Mouse (Mus musculus) gastrocnemius, postnatal 10 days (tissue): ENCODE data around the gene Kcnip4. TPM values are rescaled to one million over a fixed set of nuclear protein-coding genes. Genes with fewer than 3 reads are reported as not detected.

Experiments used
- DNase-seq: peaks from one replicate; pipeline ENCODE4 v3.0.0; 2021; ENCODE audit warnings: mixed read lengths
- total RNA-seq, 2 experiments: library from RNA; stranded (reverse); gene quantifications; 2 replicates each; pipeline ENCODE4 v1.2.3; 2021

Kcnip4 gene
- total RNA-seq, 2 experiments from 2014 or later, result 0.56 to 0.75 TPM

DNA sequence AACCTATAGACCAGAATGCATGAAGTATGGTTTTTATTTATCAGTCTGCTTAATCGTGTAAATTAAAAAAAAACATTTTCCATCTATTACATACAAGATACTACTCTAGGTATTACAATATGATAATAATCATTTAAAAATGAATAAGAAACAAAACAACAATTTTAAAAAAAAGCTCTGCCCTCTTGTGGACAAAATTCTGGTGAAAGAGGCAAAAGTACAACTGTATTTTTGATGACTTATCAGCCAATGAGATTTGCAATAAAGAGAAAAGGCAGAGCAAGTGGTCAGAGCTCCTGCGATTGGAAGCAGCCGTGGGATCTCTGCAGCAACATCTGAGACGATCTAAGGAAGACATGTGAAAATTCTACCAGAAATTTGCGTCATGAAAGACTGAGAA lies 172.6 kb downstream of the Kcnip4 start:
- DNase-seq, result no peak

DNA sequence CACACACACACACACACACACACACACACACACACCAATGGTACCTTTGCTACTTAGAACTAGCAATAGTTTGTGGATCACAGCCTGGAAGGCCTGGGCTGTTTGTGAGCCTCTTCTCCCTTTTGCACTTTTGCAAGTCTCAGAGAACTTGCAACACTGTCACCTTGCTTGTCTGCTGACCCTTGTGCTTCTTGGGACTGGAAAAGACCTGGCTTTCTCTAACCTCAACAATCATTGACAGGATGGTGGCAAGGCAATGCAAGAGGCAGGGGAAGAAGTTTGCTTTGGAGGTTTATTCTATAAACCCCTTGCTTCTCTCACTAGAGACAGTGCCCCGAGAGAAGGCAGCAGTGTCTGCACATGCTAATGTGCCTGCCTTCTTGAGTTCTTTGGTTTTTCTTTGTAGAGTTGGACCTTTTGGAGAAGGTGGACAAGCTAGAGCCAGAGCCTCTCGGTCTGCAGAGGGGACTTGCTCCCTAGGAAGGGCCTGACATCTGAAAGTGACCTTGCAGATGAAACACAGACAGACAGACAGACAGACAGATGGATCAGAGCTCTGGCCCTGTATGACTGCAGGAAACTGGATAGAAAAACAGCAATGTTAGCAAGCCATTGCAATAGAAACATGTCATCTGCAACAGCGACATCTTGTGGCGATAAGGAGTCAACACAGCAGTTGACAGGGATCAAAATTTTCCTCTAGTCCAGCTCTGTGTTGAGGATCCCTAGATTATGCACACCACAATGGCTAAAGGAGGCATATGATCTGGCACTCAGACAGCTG lies 174.4 kb downstream of the Kcnip4 start:
- peak; percentile 13 for DNase-seq

DNA sequence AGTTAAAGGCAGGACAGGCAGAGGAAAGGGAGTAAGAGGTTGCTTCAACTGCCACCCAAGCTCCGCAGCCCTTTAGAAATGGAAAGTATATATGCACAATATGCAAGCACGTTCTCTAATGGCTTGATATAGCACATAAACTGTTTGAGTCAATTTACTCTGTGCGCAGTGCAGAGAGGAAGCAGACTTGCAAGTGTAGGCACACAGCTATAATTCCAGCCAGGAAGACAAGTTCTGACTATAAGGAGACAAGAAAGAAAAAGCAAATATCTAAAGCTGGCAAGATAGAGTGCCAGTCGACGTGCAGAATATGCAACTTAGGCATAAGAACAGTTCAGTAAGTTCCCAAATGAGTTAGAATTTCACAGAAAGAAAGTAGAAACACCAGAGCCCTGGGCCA lies 175.2 kb downstream of the Kcnip4 start:
- no peak for DNase-seq

DNA sequence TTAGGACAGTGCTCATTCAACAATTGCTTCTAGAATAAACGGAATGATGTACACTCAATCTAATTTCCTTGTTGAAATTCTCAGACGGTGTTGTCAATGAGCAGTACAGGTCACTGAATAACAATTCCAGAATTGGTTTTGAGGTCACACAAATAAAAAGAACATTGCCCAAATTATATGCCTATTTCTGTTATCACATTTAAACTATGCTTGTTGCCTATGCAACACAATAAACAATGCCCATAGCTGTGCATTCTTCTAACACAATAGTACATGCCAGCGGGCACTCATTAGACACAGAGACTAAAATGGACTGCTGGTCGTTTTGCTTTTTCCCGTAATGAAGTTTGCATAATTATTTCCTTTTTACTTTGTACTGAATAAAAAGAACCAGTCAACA lies 176.2 kb downstream of the Kcnip4 start:
- no peak for DNase-seq

DNA sequence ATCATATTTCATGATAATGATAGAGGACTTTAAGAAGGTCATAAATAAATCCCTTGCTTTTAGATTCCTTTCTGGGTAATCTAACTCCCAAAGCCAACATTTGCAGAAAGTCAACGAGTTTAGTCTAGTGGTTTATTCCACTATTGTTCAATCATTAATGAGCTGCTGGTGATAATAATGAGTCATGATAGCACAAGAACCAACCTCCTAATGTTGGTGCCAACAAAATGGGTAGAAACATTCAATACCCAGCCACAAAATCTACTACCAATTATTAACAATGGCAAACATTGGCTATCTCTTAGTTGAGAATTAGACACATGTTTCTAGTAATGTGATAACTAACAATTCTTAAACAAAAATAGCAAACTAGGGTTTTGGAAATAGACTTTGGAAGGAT lies 180.1 kb downstream of the Kcnip4 start:
- no peak for DNase-seq

DNA sequence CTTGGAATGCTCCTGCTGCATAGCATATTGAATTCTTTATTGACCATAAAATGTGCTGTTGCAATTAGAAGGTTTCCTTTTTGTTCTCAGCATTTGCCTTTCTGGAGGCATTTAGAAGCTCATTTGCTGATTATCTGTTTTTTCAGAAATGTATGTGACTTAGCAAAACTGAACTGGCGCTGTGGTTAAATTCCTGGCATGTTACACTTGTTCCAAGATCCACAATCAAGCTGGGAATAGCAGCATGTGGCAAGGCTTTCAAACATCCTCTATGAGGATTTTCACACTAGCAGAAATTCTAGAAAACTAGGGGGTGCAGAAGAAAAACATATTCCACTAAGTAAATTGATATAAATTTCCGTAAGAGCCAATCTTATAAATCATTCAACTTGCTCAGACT lies 187.5 kb downstream of the Kcnip4 start:
- DNase-seq, result no peak

DNA sequence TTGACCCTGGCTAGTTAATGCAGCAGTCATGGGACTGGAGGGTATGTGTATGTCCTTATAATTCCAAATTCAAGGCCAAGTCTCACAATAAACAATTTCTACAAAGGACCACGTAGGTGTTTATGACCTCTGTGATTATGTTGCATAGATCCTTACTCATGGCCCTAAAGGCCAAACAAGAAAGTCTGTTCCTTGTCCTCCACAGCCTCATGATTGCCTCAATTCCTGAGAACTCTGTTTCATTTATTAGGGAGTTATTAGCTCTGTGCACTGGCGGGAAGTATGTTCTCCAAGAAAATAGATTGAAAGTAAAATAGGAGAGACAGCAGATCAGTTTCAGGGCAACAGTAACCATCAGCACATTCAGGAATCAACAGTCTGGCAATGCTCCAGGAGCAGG lies 191.6 kb downstream of the Kcnip4 start:
- DNase-seq, result no peak

DNA sequence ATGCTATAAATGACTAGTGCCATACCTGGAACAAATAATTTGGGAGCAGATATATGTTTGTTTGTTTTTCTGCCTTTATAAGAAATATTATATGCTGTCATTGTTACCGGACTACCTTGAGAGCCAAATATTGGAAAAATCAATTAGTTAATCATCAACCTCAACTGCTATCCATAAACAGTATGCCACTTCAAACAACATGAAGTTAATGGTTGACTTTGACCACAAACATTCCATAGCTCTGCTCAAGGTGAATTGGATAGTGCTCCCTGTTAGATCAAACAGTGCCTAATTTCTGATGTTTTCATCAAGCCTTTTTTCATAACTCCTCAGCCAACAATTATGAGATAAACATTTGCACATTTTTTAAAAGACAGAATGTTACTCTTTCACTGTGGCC lies 195.7 kb downstream of the Kcnip4 start:
- no peak for DNase-seq

DNA sequence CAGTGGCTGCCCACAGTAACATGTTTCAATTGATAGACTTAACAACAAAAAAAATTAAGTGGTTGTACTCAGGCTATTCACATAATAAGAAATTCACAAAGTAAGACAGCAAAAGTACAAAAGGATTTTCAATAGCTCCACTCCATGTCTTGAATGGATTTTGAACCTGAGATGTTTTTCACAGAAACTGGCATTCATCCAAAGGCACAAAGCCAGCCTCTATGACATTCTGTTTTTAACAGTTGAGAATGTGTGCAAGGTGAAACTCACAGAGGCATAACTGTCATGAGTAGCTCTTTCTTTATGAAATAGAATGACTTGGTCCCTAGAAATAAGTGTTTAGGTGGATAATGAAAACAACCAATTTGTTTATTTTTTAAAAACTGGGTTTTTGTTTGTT lies 206.0 kb downstream of the Kcnip4 start:
- DNase-seq, result no peak

DNA sequence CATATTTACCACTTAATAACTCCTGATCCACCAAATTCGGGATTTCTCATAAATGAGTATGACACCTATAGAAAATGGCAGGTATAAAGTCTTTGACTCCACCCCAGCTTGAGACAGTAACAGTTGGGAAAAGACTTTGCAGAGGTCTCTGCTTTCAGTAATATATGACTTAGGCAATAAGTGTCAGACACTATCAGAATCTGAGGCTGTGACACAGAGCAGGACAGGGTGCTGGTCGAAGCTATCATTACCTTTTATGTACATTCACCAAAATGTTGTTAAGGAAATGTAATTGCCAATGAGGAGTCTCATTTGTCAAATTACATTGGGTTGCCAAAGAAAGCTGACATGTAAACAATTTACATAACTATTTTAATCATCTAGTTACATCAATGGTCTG lies 206.8 kb downstream of the Kcnip4 start:
- DNase-seq, result no peak

DNA sequence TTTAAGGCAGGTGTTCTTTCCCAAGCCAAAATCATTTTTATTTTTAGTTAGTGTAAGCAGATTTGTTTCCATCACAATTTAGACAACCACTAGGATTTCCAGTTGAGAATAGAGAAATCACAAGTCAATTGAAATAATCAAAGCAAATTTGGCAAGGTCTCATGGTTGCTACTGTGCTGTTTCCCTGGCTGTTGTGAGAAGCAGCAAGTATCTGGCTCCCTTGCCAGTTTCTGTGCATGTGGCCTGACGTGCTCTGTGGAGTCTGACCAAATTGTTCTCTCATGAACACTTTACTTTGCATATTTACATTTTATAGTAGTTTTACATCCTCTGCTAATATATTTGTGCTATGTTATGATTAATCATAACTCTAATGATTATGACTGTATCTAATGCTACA lies 217.9 kb downstream of the Kcnip4 start:
- DNase-seq, result no peak

DNA sequence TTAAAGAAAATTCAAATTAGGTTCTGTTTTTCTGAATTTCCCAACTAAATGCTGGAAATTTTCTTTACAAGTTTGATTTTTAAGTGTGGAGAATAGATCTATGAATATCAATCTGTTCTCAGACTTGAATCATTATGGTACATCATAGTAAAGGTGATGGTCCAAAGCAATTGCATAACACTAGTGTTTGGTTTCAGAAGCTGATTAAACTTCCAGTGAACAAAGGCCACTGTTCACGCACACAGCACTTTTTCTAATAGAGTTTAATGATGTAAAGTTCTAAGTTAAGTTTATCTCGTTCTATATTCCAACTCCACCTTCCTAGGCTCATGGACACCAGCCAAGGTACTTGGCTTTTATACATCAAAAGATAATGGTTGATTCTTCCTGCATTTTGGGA lies 219.4 kb downstream of the Kcnip4 start:
- DNase-seq, result no peak

DNA sequence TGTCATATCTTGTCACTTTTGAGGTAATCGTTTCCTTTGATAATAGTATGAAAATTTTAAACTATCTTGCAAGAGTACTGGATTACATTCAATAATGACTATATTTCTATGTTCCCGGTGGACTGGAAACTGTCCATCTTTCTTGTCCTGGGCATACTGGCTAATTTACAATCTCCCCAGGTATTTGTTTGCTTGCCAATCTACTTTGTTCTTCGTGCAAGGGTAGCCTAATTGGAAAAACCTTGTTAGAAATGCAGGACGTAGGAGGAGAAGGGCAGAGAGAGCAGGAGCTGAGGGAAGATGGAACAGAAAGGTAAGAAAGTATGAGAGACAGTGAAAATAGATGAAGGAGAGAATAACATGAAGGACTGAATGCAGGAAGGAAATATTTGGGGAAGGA lies 226.1 kb downstream of the Kcnip4 start:
- DNase-seq, result no peak

DNA sequence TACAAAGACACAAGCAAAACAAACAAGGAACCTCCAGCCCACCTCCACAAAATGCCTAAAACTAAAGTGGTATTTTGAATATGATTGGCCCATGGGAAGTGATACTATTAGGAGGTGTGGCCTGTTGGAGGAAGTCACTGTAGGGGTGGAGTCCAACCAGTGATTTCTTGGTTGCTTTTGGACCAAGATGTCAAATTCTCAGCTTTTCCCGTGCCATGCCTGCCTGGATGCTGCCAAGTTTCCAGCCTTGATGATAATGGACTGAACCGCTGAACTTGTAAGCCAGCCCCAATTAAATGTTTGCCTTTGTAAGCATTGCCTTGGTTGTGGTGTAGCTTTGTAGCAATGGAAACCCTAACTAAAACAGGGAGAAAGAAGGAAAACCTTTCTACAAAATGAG lies 232.3 kb downstream of the Kcnip4 start:
- no peak for DNase-seq

DNA sequence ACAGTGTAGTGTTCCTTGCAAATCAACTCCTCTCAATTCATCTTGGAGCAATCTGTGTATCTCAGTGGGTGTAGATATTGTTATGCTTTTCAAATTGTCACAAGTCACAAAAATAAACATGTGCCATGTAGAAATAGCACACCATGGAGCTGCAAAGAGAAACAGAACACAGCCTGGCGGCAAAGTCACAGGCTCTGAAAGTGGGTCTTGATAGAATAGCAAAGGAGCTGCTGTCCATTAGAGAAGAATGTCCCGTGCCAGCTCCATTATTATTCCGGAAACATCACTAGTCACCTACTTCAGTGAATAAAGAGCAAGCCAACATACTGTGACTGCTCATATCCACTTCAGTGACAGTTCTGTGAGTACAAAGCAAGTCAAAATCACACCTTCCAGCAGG lies 232.9 kb downstream of the Kcnip4 start:
- no peak for DNase-seq

DNA sequence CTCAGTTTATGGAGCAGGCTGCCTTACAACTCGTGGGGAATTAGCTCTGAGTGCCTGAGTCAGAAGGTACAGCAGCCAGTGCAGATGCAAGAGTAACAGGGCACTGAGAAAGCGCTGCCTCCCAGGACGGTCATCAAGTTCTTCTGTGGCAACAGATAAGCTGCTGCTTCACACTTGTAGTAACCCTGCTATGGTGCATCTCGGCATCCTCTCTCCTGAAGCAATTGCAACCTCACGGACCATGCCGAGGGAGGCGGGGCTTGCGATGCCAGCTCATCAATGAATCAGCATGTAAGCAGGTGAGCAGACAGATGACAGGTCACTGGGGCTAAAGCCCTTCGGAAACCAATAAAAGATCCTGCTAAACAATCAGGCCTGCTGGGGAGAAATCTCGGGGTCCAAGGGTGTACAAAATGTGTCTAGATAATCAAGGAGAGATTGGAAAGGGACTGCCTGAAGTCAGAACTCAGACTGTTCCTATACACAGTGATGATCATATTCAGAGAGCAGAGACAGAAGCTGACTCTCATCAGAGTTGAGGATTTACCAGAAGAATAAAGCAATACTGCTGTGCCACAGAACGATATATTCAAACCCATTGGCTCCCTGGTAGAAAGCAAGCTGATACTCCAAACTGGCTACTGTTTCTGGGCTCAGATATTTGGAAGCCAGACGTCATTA lies 239.1 kb downstream of the Kcnip4 start:
- peak; percentile 4 for DNase-seq

DNA sequence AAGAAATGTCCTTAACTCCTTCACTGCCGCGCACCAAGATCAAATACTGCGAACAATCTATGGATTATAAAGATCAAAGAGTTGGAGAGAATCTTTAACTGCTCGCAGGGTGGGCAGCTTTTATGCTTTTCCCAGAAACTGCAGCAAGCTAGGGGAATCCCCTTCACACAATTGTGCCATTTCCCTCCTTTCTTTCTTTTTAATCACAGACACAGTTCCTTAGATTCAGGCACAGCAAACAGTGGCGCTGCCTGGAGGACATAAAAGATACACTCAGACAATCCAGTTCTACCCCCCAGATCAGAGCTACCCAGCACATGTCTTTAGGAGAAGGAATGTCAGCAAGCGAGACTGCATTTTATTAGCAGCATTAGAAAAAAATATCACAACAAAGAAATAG lies 239.9 kb downstream of the Kcnip4 start:
- no peak for DNase-seq

DNA sequence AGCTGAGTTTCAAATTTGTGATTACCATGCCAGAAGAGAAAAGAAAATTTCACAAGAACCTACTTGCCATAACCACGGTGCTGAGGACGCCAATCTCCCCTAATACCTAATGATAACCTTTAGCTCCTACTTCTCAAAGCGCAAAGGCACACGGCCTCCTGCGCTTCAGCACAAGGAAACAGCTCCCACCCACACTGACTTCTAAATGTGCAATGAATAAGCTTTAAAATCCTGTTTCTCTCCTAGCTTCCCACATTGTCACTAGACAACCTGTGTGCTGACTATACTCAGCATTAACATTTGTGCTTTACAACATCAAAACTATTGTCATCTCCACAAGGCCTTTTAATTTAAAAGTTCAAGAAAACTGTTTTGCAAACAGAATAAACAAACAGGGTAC lies 241.3 kb downstream of the Kcnip4 start:
- no peak for DNase-seq

DNA sequence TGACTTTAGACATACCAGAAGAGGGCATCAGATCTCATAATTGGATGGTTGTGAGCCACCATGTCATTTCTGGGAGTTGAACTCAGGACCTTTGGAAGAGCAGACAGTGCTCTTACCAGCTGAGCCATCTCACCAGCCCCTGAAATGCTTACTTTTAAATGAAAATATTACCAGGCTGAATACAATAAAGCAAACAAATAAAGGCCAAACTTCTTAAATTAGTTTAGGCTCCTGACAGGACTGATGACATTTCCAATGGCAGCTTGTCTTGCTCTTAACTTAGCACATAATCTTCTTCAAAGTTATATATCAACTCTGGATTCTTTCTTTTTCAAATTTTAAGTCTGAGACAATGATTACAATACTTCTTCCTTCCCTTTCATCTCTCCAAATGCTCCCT lies 252.8 kb downstream of the Kcnip4 start:
- DNase-seq, result no peak

DNA sequence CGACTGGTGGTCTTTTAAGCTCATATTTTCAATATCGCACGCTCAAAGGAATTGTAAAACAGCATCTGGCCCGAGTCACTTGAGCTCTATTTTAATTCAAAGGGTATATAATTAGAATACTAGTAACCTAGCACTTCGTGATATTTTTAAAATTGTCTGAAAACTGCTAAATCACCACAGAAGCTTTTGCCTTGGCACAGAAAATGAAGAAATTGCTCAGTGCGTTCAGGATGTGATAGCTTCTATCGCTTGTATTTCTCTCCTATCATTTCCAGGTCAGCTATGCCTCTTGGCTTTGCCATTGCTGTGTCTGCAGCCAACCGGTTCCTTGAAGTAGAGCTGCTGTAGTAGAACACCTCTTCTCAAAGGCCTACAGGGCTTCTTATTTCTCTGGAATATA lies 255.9 kb downstream of the Kcnip4 start:
- DNase-seq, result no peak

DNA sequence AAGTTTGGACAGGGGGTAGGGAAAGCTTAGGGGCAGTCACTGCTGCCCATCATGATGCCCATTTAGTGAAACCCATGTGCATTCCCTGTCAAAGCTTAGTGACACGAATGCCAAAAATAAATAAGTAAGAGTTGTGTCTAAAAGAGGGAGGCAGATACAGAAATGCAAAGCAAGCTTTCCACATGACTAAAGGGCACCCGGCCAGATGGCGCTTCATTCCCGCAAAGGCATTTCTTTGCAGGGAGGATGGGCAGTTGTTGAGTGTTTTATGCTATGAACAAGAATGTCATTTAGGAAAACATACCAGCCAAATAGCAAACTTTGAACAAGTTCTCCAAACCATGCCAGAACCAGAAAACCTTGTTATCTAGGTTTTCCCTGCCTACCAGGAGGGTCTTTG lies 265.4 kb downstream of the Kcnip4 start:
- no peak for DNase-seq

DNA sequence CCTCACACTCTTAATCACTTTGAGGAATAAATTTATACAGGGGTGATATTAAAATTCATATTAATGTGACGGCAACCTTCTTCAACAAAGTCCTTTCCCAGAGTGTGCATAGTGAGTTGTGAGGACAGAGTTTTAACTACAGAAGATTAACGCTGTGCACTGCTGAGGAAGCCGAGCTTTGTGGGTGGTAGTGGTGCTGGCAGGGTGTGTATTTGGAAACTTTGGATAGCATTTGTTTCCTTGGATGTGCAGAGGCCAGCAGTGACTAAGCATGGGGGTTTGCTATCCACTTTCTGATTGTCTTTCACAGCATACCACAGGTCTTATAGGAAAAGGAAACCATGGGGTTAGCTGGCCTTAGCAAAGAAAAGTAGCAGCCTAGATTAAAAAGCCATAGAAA lies 267.9 kb downstream of the Kcnip4 start:
- DNase-seq, result no peak

DNA sequence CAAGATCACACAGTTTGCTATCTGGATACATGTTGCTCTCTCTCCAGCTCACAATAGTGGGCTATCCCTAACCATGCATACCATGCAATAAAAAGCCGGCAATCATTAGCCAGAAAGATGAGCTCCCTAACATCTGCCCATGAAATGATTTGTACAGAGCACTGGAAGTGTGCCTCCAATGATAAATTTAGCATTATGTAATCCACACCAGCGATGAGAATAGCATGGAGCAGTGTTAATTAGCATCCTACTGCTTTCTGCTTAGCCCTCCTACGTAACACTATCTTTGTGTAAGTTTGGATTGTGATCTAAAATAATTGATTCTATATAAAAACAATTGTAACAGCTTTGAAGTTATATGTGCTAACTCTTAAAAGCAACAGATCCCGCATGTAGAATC lies 268.7 kb downstream of the Kcnip4 start:
- no peak for DNase-seq

DNA sequence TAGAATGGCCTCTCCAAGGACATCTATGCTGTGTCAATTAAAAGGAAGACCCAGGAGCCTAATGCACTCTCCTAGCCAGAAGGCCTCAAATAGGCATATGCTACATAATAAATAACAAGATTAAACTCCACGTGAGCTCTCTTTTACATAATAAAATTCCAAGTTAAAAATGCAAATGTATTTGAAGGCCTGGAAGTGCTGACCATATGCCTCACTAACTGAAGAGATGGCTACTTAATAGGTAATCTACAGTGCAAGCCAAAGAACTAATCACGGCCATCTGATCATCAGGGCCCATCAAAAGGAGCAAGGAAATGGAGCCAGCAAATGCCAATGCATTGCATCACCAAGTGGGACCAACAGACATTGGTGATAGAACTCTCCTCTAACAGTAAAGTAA lies 277.6 kb downstream of the Kcnip4 start:
- no peak for DNase-seq
